ENCODE assay signal across 25 mouse cellular contexts in genomic region chr2:68345269-68345668, GRCm38 (mm10).
DNase-seq lines count a peak whose midpoint lies in the region; ATAC-seq and TF ChIP-seq lines count a peak whose summit lies in the region.
"Had no signal": no experiment of that assay in that cellular context is flagged by ENCODE, and none has a peak within 500 bp of the region (broad histone marks: within the 10 kb centered on the region; RNA-seq: fewer than 3 reads in every experiment).

No protein-coding gene starts in this region.

- H3K79me2 ChIP-seq in myocyte (ENCODE audit: control insufficient read depth, insufficient read depth), result no peaks in the 10 kb centered on the region

- no peak overlapping the region for H3K4me3 ChIP-seq in hindbrain, embryonic 10.5 days
- H3K4me3 ChIP-seq in hindbrain, embryonic 11.5 days (ENCODE audit: low read depth, low read length), result no peak overlapping the region
- H3K4me3 ChIP-seq in layer of hippocampus, adult 2 months, result no peak overlapping the region
- no peak overlapping the region for H3K4me3 ChIP-seq in midbrain, embryonic 10.5 days
- no peak overlapping the region for H3K4me3 ChIP-seq in midbrain, embryonic 15.5 days
- H3K4me3 ChIP-seq in myocyte, result no peak overlapping the region
- H3K4me3 ChIP-seq: embryonic facial prominence, embryonic 12.5 days; embryonic facial prominence, embryonic 15.5 days; erythroblast, embryonic 14.5 days; forebrain, embryonic 10.5 days; forebrain, embryonic 12.5 days had no signal

- H3K4me2 ChIP-seq in hindbrain, embryonic 11.5 days (replicated peaks; ENCODE audit: low read depth, low read length), result no peak overlapping the region
- no peak overlapping the region for H3K4me2 ChIP-seq in midbrain, embryonic 15.5 days
- H3K4me2 ChIP-seq in myocyte (ENCODE audit: low read depth), result no peak overlapping the region
- H3K4me2 ChIP-seq: embryonic facial prominence, embryonic 12.5 days; embryonic facial prominence, embryonic 15.5 days; forebrain, embryonic 12.5 days had no signal

- no peaks in the 10 kb centered on the region for H3K27me3 ChIP-seq in hindbrain, embryonic 10.5 days (ENCODE audit: insufficient read depth, poor library complexity, severe bottlenecking)
- no peaks in the 10 kb centered on the region for H3K27me3 ChIP-seq in hindbrain, embryonic 11.5 days (ENCODE audit: control insufficient read depth, insufficient read depth, low read length)
- H3K27me3 ChIP-seq in midbrain, embryonic 10.5 days (ENCODE audit: low read depth, poor library complexity, severe bottlenecking), result no peaks in the 10 kb centered on the region
- H3K27me3 ChIP-seq in midbrain, embryonic 15.5 days (replicated peaks), result no peaks in the 10 kb centered on the region
- no peaks in the 10 kb centered on the region for H3K27me3 ChIP-seq in myocyte (ENCODE audit: control insufficient read depth, insufficient read depth, insufficient read length)
- H3K27me3 ChIP-seq: embryonic facial prominence, embryonic 12.5 days; embryonic facial prominence, embryonic 15.5 days had no signal

- peak overlapping the region; percentile 18; the same call in 1 of the 2 replicates for H3K27ac ChIP-seq in hindbrain, embryonic 10.5 days
- H3K27ac ChIP-seq in hindbrain, embryonic 11.5 days (ENCODE audit: low read depth, low read length), result no peak overlapping the region
- H3K27ac ChIP-seq in layer of hippocampus, adult 2 months, result peak overlapping the region; percentile 59
- peak overlapping the region; percentile 75 for H3K27ac ChIP-seq in midbrain, embryonic 10.5 days (replicated peaks)
- no peak overlapping the region for H3K27ac ChIP-seq in midbrain, embryonic 15.5 days
- H3K27ac ChIP-seq: embryonic facial prominence, embryonic 12.5 days; embryonic facial prominence, embryonic 15.5 days; forebrain, embryonic 10.5 days; forebrain, embryonic 12.5 days had no signal

- H3ac ChIP-seq in myocyte (ENCODE audit: control insufficient read depth, insufficient read length), result no peak overlapping the region

- H3K9ac ChIP-seq in hindbrain, embryonic 11.5 days (ENCODE audit: low read depth, low read length), result no peak overlapping the region
- H3K9ac ChIP-seq in midbrain, embryonic 15.5 days, result no peak overlapping the region
- H3K9ac ChIP-seq: embryonic facial prominence, embryonic 12.5 days; embryonic facial prominence, embryonic 15.5 days; forebrain, embryonic 12.5 days had no signal

- ATAC-seq in hindbrain, embryonic 11.5 days (ENCODE audit: low FRiP score), result no peak
- no peak for ATAC-seq in midbrain, embryonic 15.5 days (replicated peaks)
- ATAC-seq: forebrain, embryonic 14.5 days; forebrain, embryonic 16.5 days had no signal

- WGBS in hindbrain, embryonic 10.5 days, result 89% methylated on average over 9 of the region's 9 CpGs
- 88% methylated on average over 9 of the region's 9 CpGs for WGBS in hindbrain, embryonic 11.5 days
- 79% methylated on average over 9 of the region's 9 CpGs for WGBS in midbrain, embryonic 10.5 days
- WGBS in midbrain, embryonic 15.5 days, result 83% methylated on average over 9 of the region's 9 CpGs

- no peak for TF ChIP-seq CTCF in layer of hippocampus, adult 2 months (conservative IDR thresholded peaks at IDR 0.05)

- no peak for DNase-seq in hindbrain, embryonic 10.5 days (ENCODE audit: low spot score)
- DNase-seq in hindbrain, embryonic 11.5 days (ENCODE audit: low spot score), result no peak
- DNase-seq in layer of hippocampus, adult 2 months (ENCODE audit: low spot score in 2 of 2), result no peak
- no peak for DNase-seq in layer of hippocampus, adult 9-10 months (ENCODE audit: low spot score)
- no peak for DNase-seq in midbrain, embryonic 10.5 days (ENCODE audit: low spot score)
- no peak for DNase-seq in lung, postnatal 10 days
- DNase-seq: adrenal gland, adult 2 months; adrenal gland, postnatal 10 days; adrenal gland, postnatal 25 days; cerebellum, adult 11 months; cerebellum, adult 18-20 months; cerebellum, adult 8-10 months; cerebellum, adult 9-11 months; cerebellum, postnatal 14 days; cerebellum, postnatal 36 days; embryo, embryonic 11 days had no signal

- H3K4me1 ChIP-seq in hindbrain, embryonic 10.5 days (replicated peaks), result peaks cover 32% of the 10 kb centered on the region
- peaks cover 5% of the 10 kb centered on the region; the same call in 1 of the 2 replicates for H3K4me1 ChIP-seq in hindbrain, embryonic 11.5 days (replicated peaks; ENCODE audit: control insufficient read depth, insufficient read depth, low read length)
- peaks cover 47% of the 10 kb centered on the region for H3K4me1 ChIP-seq in midbrain, embryonic 10.5 days
- H3K4me1 ChIP-seq in midbrain, embryonic 15.5 days, result peaks cover 18% of the 10 kb centered on the region
- H3K4me1 ChIP-seq: embryonic facial prominence, embryonic 12.5 days had no signal

- H3K36me3 ChIP-seq in hindbrain, embryonic 10.5 days, result peaks cover 71% of the 10 kb centered on the region
- H3K36me3 ChIP-seq in hindbrain, embryonic 11.5 days (ENCODE audit: control insufficient read depth, insufficient read depth, low read length), result no peaks in the 10 kb centered on the region
- peaks cover 49% of the 10 kb centered on the region for H3K36me3 ChIP-seq in midbrain, embryonic 10.5 days
- no peaks in the 10 kb centered on the region; the same call in 1 of the 2 replicates for H3K36me3 ChIP-seq in midbrain, embryonic 15.5 days (replicated peaks)
- H3K36me3 ChIP-seq in myocyte (ENCODE audit: control insufficient read depth, insufficient read depth), result no peaks in the 10 kb centered on the region
- H3K36me3 ChIP-seq: embryonic facial prominence, embryonic 12.5 days had no signal

- TF ChIP-seq POLR2A in myocyte (IDR thresholded peaks at IDR 0.05; ENCODE audit: insufficient read length, low read depth), result no peak

- H3K9me3 ChIP-seq in hindbrain, embryonic 10.5 days, result no peaks in the 10 kb centered on the region
- no peaks in the 10 kb centered on the region for H3K9me3 ChIP-seq in hindbrain, embryonic 11.5 days (ENCODE audit: control insufficient read depth, low read length)
- H3K9me3 ChIP-seq in midbrain, embryonic 10.5 days (replicated peaks), result no peaks in the 10 kb centered on the region
- no peaks in the 10 kb centered on the region for H3K9me3 ChIP-seq in midbrain, embryonic 15.5 days
- H3K9me3 ChIP-seq: embryonic facial prominence, embryonic 12.5 days; embryonic facial prominence, embryonic 15.5 days; forebrain, embryonic 10.5 days; forebrain, embryonic 12.5 days had no signal

TF ChIP-seq in myocyte, 11 proteins besides CTCF, POLR2A, EP300 and RAD21:
- TF ChIP-seq MYOD1 (IDR thresholded peaks at IDR 0.05; ENCODE audit: control insufficient read depth in 1 of 3, insufficient read length in 2 of 3, low read depth in 2 of 3), result peak in 2 of 3 experiments; percentile 47 to 64
- no peak for TF ChIP-seq CEBPB (IDR thresholded peaks at IDR 0.05; ENCODE audit: insufficient read depth, poor library complexity, severe bottlenecking)
- TF ChIP-seq MYOG (IDR thresholded peaks at IDR 0.05; ENCODE audit: control insufficient read depth in 1 of 3, insufficient read depth in 1 of 3, insufficient read length in 2 of 3, low read depth in 2 of 3), result peak in 2 of 3 experiments; percentile 60 to 77

Comparison
In these comparisons a context has a peak if more than half of its experiments do, and no peak if none do; other contexts are left out.
1. H3K27ac ChIP-seq: peak in hindbrain, embryonic 10.5 days (single experiment), layer of hippocampus, adult 2 months (single experiment) and midbrain, embryonic 10.5 days (single experiment); none in hindbrain, embryonic 11.5 days (single experiment) and midbrain, embryonic 15.5 days (single experiment).